Mouse (Mus musculus) testis, adult 2 months (tissue): Measurements from ENCODE around the gene Usf1.

Experiments
- CTCF ChIP-seq: fragments of 200-500 bp; IDR thresholded peaks from 2 replicates; pipeline ENCODE4 v1.5.1; 2012; ENCODE audit warnings: low read depth, mild to moderate bottlenecking, inconsistent platforms, low read length, moderate library complexity; ENCODE audit not compliant: control insufficient read depth, insufficient read depth, insufficient replicate concordance
- POLR2A ChIP-seq: fragments of 200-500 bp; IDR thresholded peaks from 2 replicates; pipeline ENCODE4 v1.6.1; 2012; ENCODE audit warnings: low read depth, mild to moderate bottlenecking, inconsistent platforms, low read length, moderate library complexity; ENCODE audit not compliant: control insufficient read depth

GRCm38 (mm10) chr1:171460551-171461503, 49.7 kb downstream of the Usf1 start:
- TF ChIP-seq POLR2A (no peak), CTCF (no peak)
